Mouse (Mus musculus): ENCODE measurements around the gene Fbxo8. TPM values are rescaled to one million over a fixed set of nuclear protein-coding genes. Genes with fewer than 3 reads are reported as not detected.

The Fbxo8 gene
- total and polyA plus RNA-seq, 2 experiments from 2014 or later, result 25.5 to 42.7 TPM

GRCm38 (mm10) chr8:56606481-56606880 is 55.6 kb downstream of the Fbxo8 start:
- H3K27ac ChIP-seq (ENCODE audit: low read depth, low read length), result no peak overlapping the region
- H3K9ac ChIP-seq, result no peak overlapping the region
- H3K4me2 ChIP-seq (ENCODE audit: low read depth), result no peak overlapping the region
- no peak overlapping the region for H3K4me3 ChIP-seq (ENCODE audit: low read depth, low read length)
- H3K27me3 ChIP-seq (ENCODE audit: insufficient read depth, low read length), result no peaks in the 10 kb centered on the region
- TF ChIP-seq CTCF (IDR thresholded peaks at IDR 0.05; ENCODE audit: low read depth), result no peak
- ATAC-seq, result no peak
- 62% methylated on average over 3 of the region's 3 CpGs for WGBS
- no peaks in the 10 kb centered on the region for H3K4me1 ChIP-seq (ENCODE audit: insufficient read depth)
- no peaks in the 10 kb centered on the region for H3K9me3 ChIP-seq (ENCODE audit: low read length)
- no peaks in the 10 kb centered on the region for H3K36me3 ChIP-seq (ENCODE audit: insufficient read depth)
- DNase-seq, result no peak

GRCm38 (mm10) chr8:56611736-56612135 is 60.8 kb downstream of the Fbxo8 start:
- WGBS, result 86% methylated on average over 6 of the region's 6 CpGs
- Histone ChIP-seq H3K27me3 (ENCODE audit: insufficient read depth, low read length) (0 out of 2 replicates have a peak, but pooled peaks cover 3% of the 10 kb centered on the region), H3K4me1 (ENCODE audit: insufficient read depth) (no peaks in the 10 kb centered on the region), H3K9me3 (ENCODE audit: low read length) (no peaks in the 10 kb centered on the region), H3K4me3 (ENCODE audit: low read depth, low read length) (no peak overlapping the region), H3K27ac (ENCODE audit: low read depth, low read length) (no peak overlapping the region), H3K4me2 (ENCODE audit: low read depth) (no peak overlapping the region), H3K36me3 (ENCODE audit: insufficient read depth) (no peaks in the 10 kb centered on the region), H3K9ac (no peak overlapping the region)
- no peak for TF ChIP-seq CTCF (IDR thresholded peaks at IDR 0.05; ENCODE audit: low read depth)
- no peak for ATAC-seq
- DNase-seq, result no peak

GRCm38 (mm10) chr8:56614235-56614634 is 63.3 kb downstream of the Fbxo8 start:
- TF ChIP-seq CTCF (IDR thresholded peaks at IDR 0.05; ENCODE audit: low read depth), result no peak
- Histone ChIP-seq H3K9ac (no peak overlapping the region), H3K4me3 (ENCODE audit: low read depth, low read length) (no peak overlapping the region), H3K9me3 (ENCODE audit: low read length) (no peaks in the 10 kb centered on the region), H3K27ac (ENCODE audit: low read depth, low read length) (no peak overlapping the region), H3K4me1 (ENCODE audit: insufficient read depth) (no peaks in the 10 kb centered on the region), H3K27me3 (ENCODE audit: insufficient read depth, low read length) (peaks cover 5% of the 10 kb centered on the region; the same call in 1 of the 2 replicates), H3K36me3 (ENCODE audit: insufficient read depth) (no peaks in the 10 kb centered on the region), H3K4me2 (ENCODE audit: low read depth) (no peak overlapping the region)
- DNase-seq, result no peak
- ATAC-seq, result no peak
- WGBS, result 88% methylated on average over 1 of the region's 1 CpGs

GRCm38 (mm10) chr8:56615005-56615404 is 64.1 kb downstream of the Fbxo8 start:
- TF ChIP-seq CTCF (IDR thresholded peaks at IDR 0.05; ENCODE audit: low read depth), result peak; percentile 81
- H3K4me1 ChIP-seq (ENCODE audit: insufficient read depth), result no peaks in the 10 kb centered on the region
- 3% methylated on average over 5 of the region's 5 CpGs for WGBS
- H3K9me3 ChIP-seq (ENCODE audit: low read length), result no peaks in the 10 kb centered on the region
- H3K36me3 ChIP-seq (ENCODE audit: insufficient read depth), result no peaks in the 10 kb centered on the region
- no peak overlapping the region for H3K4me3 ChIP-seq (ENCODE audit: low read depth, low read length)
- H3K4me2 ChIP-seq (ENCODE audit: low read depth), result no peak overlapping the region
- H3K27me3 ChIP-seq (ENCODE audit: insufficient read depth, low read length), result peaks cover 13% of the 10 kb centered on the region
- DNase-seq (peak; percentile 85), ATAC-seq (peak; percentile 74)
- no peak overlapping the region for H3K27ac ChIP-seq (ENCODE audit: low read depth, low read length)
- H3K9ac ChIP-seq, result no peak overlapping the region

GRCm38 (mm10) chr8:56616260-56616659 is 65.4 kb downstream of the Fbxo8 start:
- no peaks in the 10 kb centered on the region for H3K4me1 ChIP-seq (ENCODE audit: insufficient read depth)
- WGBS, result 25% methylated on average over 7 of the region's 7 CpGs

GRCm38 (mm10) chr8:56617271-56617670 is 66.4 kb downstream of the Fbxo8 start:
- no peak for ATAC-seq
- H3K9ac ChIP-seq, result no peak overlapping the region
- no peak for TF ChIP-seq CTCF (IDR thresholded peaks at IDR 0.05; ENCODE audit: low read depth)
- no peaks in the 10 kb centered on the region for H3K36me3 ChIP-seq (ENCODE audit: insufficient read depth)
- DNase-seq, result no peak
- no peak overlapping the region for H3K4me2 ChIP-seq (ENCODE audit: low read depth)
- H3K9me3 ChIP-seq (ENCODE audit: low read length), result no peaks in the 10 kb centered on the region
- no peaks in the 10 kb centered on the region for H3K4me1 ChIP-seq (ENCODE audit: insufficient read depth)
- H3K27ac ChIP-seq (ENCODE audit: low read depth, low read length), result no peak overlapping the region
- 94% methylated on average over 6 of the region's 6 CpGs for WGBS
- no peak overlapping the region for H3K4me3 ChIP-seq (ENCODE audit: low read depth, low read length)
- H3K27me3 ChIP-seq (ENCODE audit: insufficient read depth, low read length), result peaks cover 30% of the 10 kb centered on the region

More at GRCm38 (mm10) chr8:56616260-56616659, 65.4 kb downstream of the Fbxo8 start:
- H3K4me2 ChIP-seq (ENCODE audit: low read depth), result no peak overlapping the region
- TF ChIP-seq CTCF (IDR thresholded peaks at IDR 0.05; ENCODE audit: low read depth), result peak; percentile 67
- H3K36me3 ChIP-seq (ENCODE audit: insufficient read depth), result no peaks in the 10 kb centered on the region
- H3K9me3 ChIP-seq (ENCODE audit: low read length), result no peaks in the 10 kb centered on the region
- peak; percentile 24 for DNase-seq
- no peak for ATAC-seq
- H3K9ac ChIP-seq, result no peak overlapping the region
- H3K27ac ChIP-seq (ENCODE audit: low read depth, low read length), result no peak overlapping the region
- peaks cover 25% of the 10 kb centered on the region for H3K27me3 ChIP-seq (ENCODE audit: insufficient read depth, low read length)
- no peak overlapping the region for H3K4me3 ChIP-seq (ENCODE audit: low read depth, low read length)

- Histone ChIP-seq H3K27ac (ENCODE audit: low read depth, low read length) (no peak overlapping the region), H3K27me3 (ENCODE audit: insufficient read depth, low read length) (peaks cover 44% of the 10 kb centered on the region), H3K9ac (no peak overlapping the region), H3K4me2 (ENCODE audit: low read depth) (no peak overlapping the region), H3K9me3 (ENCODE audit: low read length) (no peaks in the 10 kb centered on the region), H3K4me3 (ENCODE audit: low read depth, low read length) (no peak overlapping the region), H3K36me3 (ENCODE audit: insufficient read depth) (no peaks in the 10 kb centered on the region), H3K4me1 (ENCODE audit: insufficient read depth) (no peaks in the 10 kb centered on the region)
- ATAC-seq (no peak), DNase-seq (no peak)
- WGBS, result 35% methylated on average over 4 of the region's 4 CpGs
- no peak for TF ChIP-seq CTCF (IDR thresholded peaks at IDR 0.05; ENCODE audit: low read depth)
These were observed 68.2 kb downstream of the Fbxo8 start for GRCm38 (mm10) chr8:56619056-56619455.
